Mouse (Mus musculus) lung, postnatal 25 days (tissue): Measurements from ENCODE around the gene Grap.

Experiments
- DNase-seq: peaks from one replicate; pipeline ENCODE4 v3.0.0; 2022; ENCODE audit warnings: low spot score

Gene Grap

GRCm38 (mm10) chr11:61658360-61658922 is 5.4 kb downstream of the Grap start:
- DNase-seq: no peak

DNA sequence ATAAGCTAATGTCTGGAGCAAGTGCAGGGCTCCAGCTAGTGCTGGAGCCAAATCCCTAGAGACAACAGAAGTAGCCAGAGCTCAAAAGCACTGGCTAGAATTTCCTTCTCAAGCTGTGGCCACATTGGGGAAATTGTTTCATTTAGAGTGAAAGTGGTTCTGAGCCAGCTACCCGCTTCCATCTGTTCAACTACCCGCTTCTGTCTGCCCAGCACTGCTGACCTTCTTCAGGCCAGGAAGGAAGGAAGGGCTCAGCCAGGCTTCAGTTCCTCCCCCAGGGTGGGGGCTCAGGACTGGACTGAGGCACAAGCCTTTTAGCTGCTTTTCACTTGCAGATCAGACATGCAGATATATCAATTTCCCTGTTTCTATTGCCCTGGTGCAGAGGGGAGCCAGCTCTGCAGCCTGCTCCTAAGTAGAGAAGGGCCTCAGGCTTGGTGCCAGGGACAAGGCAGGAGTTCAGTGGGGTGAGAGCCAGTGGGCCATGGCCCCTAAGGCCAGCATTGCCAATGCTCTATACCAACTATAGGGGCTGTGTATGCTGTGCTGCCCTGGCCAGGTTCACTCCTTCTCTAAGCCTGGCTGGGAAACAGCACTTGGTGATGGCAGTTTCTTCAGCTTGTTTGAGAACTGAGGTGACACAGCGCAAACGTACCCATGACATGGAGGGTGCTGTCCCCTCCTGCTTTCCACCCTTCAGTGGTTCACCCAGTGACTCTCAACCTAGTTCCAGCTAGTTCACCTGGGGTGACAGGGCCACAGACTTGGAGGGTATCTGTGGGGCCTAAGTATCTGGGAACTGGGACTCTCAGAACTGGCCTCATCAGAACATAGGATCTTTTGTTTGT is 6.2 kb downstream of the Grap start:
- DNase-seq: no peak

DNA sequence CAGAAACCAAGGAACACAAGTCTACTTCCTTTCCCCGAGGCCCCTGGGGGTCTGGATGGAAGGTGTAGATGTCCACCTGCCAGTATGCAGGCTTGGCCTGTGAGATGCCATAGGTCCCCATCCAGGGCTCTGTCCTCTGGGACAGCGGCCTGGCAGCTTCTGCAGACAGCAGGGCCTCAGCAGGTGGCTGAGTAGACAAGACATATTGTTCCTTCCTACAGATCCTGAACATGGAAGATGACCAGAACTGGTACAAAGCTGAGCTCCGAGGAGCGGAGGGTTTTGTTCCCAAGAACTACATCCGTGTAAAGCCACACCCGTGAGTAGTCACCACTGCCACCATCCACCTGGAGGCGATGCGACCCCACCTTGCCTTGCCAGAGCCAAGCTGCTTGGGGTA is 6.9 kb downstream of the Grap start:
- no peak for DNase-seq

- no peak for DNase-seq
Observed at GRCm38 (mm10) chr11:61660806-61661392, 7.8 kb downstream of the Grap start.

DNA sequence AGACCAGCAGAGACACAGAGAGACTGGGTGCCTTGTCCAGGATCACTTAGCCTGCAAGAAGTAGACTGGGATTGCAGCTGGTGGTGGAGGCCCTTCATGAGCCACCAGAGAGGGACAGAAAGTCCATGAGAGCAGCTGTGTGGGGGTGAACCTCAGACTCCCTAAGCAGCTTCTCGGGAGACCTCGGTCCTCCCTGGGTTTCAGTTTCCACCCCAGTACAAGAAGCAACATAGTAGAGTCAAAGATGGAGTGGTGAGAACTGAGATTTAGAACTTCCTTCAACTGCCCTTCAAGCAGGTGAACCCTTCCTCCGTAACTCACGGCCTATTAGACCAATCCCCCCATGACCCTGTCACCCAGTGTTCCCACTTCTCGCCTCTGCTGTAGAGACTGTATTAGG is 9.1 kb downstream of the Grap start:
- DNase-seq: no peak

- DNase-seq: no peak
Observed at GRCm38 (mm10) chr11:61665401-61665800, 12.3 kb downstream of the Grap start.

- no peak for DNase-seq
Observed at GRCm38 (mm10) chr11:61665991-61666799, 13.1 kb downstream of the Grap start.

DNA sequence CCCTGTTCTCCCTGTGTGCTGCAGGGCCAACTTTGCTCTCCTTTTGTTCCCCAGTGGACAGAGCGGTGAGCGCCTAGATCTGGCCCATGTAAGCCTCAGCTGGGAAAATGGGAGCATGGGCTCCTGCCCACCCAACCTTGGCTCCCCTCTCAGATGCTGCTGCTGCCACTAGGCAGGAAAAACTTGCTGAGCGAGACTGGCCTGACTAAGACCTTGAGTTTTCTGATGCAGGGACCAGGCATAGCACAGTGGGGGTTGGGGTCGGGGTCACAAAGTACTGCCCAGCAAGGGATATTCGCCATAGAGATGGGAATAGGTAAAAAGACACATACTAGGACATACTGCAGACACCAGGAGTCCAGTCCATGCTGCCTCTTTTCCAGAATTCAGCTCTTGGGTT is 14.2 kb downstream of the Grap start:
- DNase-seq: no peak

DNA sequence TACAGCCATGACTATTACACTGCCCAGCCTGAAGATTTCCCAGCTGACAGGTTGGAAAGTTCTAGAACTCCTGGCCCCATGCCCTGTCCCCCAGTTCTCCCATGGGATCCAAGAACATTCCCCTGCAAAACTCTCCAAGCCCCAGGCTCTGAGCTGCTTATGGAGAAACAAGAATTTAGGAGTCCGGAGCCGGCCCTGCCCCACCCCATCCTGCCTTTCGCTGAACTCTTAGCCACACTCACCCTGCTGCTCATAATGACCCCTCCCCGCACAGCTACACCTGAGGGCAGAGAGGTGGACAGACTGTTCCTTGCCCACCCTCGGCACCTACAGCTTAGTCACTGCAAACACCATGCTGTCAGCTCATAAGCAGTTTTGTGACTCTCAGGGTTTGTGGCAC is 14.7 kb downstream of the Grap start:
- no peak for DNase-seq

DNA sequence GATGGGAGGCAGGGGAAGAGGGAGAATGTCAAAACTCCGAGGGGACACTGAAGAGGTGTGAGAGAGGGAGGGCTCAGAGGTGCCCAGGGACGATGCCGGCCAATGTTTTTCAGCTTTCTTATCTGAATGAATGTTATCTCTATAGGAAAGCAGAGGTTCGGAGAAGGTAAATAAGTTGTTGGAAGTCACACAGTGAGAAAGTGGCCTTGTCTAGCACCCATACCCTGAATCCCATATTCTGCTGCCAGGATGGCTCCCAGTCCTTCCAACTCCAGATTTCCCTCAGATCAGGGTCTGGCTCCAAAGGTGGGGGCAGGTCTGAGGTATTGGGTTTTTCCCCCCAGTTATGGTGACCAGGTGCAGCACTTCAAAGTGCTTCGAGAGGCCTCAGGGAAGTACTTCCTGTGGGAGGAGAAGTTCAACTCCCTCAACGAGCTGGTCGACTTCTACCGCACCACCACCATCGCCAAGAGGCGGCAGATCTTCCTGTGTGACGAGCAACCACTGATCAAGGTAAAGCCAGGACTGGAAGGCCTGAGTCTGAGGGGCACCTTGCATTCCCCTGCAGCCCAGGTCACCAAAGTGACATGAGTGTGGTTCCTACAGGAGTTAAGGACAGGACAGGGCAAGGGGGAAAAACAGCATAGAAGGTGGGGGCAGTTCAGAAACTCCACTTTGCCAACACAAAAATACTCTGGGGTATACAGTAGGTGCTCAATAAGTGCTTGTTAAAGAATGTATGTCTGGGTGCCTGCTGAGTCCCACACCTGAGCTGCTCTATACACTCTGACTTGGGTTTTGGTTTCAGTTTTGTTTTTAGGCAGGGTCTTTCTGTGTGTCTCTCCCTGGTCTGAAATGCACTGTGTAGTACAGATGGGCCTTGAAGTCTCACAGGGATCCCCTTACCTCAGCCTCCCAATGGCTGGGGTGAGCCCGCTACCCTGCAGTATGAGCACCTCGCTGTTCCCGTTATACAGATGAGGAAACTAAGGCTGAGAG is 16.7 kb downstream of the Grap start:
- no peak for DNase-seq

- no peak for DNase-seq
Observed at GRCm38 (mm10) chr11:61671781-61672383, 18.8 kb downstream of the Grap start.

DNA sequence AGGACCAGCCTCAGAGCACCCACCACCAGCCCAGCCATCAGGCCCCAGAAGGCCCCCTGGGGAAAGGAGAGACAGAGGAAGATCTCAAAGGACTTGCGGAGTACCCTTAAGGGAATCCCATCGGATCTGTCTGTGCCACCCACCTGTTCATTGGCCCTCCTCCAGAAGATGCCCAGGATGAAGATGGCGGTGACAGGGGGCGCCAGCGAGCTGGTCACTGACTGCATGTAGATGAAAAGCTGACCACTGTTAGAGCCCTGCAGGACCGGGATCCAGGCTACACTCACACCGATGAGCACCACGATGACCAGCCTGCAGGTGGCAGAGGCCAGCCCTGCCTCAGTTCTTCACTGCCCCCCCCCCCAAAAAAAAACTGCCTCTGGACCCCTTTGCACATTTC is 20.6 kb downstream of the Grap start:
- DNase-seq: no peak

DNA sequence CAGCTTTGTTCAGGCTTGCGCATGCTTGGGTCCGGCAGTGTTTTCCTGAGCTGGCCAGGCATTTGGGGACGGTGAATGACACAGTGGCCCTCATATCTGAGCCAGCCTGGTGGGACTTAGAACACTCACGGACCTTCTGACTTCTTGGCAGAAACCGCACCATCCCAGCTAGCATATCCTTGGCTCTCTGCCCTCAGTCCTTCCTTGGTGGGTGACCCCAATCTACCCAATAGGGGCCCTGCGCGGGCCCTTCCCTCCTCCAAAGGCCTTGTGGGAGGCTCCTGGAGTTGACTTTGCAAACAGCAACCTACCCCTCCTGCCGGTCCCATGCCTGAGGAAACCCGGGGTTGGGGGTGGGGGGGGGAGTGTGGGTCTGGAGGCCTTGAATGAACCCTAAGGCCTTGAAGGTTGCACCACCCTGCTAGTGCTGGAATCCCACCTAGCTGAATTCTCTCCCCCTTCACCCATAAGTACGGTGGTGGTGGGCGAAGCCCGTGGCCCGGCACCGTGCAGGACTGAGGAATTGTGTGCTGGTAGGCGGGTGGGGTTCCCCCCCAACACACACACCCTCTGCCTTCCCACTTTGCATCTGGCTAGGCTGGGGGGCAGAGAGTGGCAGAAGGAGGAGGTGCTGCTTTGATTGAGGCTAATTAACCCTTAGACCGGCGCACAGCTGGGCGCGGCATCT is 21.2 kb downstream of the Grap start:
- DNase-seq: no peak

DNA sequence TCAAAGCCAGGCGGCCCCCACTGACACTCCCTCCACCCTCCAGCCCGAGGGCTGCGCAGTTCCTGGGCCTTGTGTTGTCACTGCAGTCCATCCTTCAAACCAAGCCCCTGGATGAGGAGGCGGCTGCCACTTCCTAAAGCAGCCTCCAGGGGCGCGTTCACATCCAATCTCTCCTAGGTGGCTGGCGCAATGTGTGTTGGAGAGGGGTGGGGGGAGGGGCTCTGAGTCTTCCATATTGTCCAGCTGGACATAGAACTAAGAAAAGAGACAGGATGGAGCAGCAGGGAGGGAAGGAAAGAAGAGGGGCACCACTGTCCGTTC is 21.7 kb downstream of the Grap start:
- DNase-seq: no peak

GRCm38 (mm10) chr11:61675332-61675731 is 22.3 kb downstream of the Grap start:
- DNase-seq: no peak

DNA sequence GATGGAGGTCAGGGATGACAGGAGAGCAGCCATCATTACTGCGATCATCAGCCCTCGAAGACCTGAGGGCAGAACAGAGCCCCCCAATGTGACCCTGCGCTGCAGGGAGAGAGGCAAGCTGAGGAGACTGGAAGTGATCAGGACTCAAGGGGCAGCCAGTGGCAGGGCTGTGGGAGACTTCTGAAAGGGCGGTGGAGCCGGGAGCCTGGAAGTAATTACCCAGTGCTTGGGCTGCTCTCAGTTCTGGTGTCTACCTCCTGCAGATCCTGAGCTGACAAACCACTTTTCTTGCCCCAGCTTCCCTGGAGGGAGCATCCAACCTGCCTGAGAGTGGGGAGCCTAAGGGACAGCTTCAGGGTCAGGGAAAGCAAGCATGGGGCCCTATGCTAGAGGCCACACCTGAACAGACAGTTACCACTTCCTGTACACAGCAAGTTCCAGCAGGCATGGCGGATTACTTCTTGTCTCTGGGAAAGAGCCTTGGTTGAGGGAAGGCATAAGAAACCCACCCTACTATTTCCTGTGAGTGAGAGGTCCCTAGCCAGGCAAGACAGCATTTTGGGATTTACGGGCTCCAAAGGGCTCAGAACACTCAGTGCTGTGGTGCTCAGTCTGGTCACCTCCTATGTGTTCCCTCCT is 23.3 kb downstream of the Grap start:
- no peak for DNase-seq

DNA sequence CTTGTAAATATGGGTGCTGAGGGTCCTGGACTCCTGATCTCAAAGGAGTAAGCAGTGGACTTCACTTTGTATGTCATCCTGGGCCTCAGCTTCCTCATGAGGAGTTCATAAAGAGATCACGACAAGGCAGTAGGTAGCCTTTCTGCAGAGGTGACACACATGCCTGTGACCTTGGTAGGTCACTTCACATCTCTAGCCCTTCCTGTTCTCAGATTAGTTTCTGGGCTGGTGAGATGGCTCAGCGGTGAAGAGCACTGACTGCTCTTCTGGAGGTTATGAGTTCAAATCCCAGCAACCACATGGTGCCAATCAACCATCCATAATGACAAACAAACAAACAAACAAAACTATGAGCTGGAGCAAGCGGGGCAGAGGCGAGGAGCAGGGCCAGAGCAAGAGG is 24.6 kb downstream of the Grap start:
- no peak for DNase-seq

DNA sequence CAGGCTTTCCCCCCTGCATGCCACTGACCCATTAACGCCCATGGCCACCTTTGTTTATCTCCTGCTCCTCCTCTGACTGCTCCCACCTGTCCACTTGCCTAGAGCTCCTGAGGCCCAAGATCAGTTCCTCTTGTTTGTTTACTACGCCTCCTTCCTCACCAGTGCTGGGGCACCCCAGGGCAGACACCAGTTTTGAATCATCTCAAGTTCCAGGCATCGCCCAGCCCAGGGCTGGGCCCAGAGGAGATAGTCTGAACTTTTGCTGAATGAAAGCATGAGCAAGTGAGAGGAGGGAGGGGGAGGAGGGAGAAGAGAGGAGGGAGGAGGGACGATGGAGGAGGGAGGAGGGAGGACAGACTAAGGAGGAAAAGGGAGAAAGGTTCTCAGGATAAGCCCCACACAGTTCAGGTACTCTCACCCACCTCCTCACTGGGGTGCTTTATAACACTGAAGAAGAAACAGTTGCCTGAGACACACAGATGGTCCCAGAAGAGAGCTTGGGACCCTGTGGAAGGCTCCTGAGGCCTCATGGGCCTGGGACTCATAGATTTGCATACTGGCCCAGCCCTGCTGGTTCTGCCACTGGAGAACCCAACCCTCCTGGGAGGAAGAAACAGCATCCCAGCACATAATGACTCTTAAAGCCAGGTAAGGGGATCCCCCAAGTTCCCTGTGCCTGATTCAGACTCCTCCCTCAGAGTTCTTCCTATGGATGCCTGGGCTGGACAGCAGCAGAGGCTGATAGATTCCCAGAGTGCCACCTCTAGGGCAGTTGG is 26.2 kb downstream of the Grap start:
- no peak for DNase-seq
